Mouse (Mus musculus) megakaryocyte progenitor cell, adult 5-6 weeks (primary cell): ENCODE results near the gene Acat2. TPM values are rescaled to one million over a fixed set of nuclear protein-coding genes. Genes with fewer than 3 reads are reported as not detected.
"Not testable (repeated sequence)": the region's sequence is repeated elsewhere in the genome, so short reads cannot be mapped to it uniquely, and the experiment has no call there.

ENCODE experiments used
- ATAC-seq: replicated peaks from 2 replicates; pipeline ENCODE4 v1.8.0; 2016; ENCODE audit warnings: mild to moderate bottlenecking, moderate TSS enrichment, inconsistent platforms; ENCODE audit not compliant: poor library complexity
- total RNA-seq, 2 experiments: library from RNA; stranded (forward) in 1 of 2; stranded (reverse) in 1 of 2; fragments of 157-497, 149-512 nt in 1 of 2; fragments of 200-1000 nt in 1 of 2; gene quantifications; 2 replicates each; pipeline versions ENCODE4 v1.2.3 to v1.2.4; 2015 to 2017

Acat2 gene
- 16.4 and 18.1 TPM in 2 replicates for total RNA-seq (2015)
- total RNA-seq (2017): 14.7 and 16.7 TPM in 2 replicates

- ATAC-seq: peak; percentile 94
Observed at GRCm38 (mm10) chr17:12960331-12960873, at the start of gene Acat2. Gene Acat2, minus strand, starts transcription at chr17:12960747.

GRCm38 (mm10) chr17:13009887-13010286, 49.3 kb upstream of the Acat2 start:
- ATAC-seq: peak; percentile 73

GRCm38 (mm10) chr17:13008528-13008927, 48.0 kb upstream of the Acat2 start:
- ATAC-seq: no peak

GRCm38 (mm10) chr17:13007730-13008425, 47.3 kb upstream of the Acat2 start:
- peak; percentile 91 for ATAC-seq

GRCm38 (mm10) chr17:13006984-13007383, 46.4 kb upstream of the Acat2 start:
- no peak for ATAC-seq

GRCm38 (mm10) chr17:13006546-13006945, 46.0 kb upstream of the Acat2 start, which contains the start of gene Sod2:
Gene Sod2, plus strand, starts transcription at chr17:13006846.
- not testable (repeated sequence) for ATAC-seq

- not testable (repeated sequence) for ATAC-seq
Observed at GRCm38 (mm10) chr17:13004436-13004835, 43.9 kb upstream of the Acat2 start.

- not testable (repeated sequence) for ATAC-seq
Observed at GRCm38 (mm10) chr17:13002243-13002642, 41.7 kb upstream of the Acat2 start.

- no peak for ATAC-seq
Observed at GRCm38 (mm10) chr17:12999069-12999468, 38.5 kb upstream of the Acat2 start.

- no peak for ATAC-seq
Observed at GRCm38 (mm10) chr17:12997890-12998289, 37.3 kb upstream of the Acat2 start.

GRCm38 (mm10) chr17:12996345-12996744, 35.8 kb upstream of the Acat2 start:
- ATAC-seq: peak; percentile 27

- ATAC-seq: no peak
Observed at GRCm38 (mm10) chr17:12994069-12994468, 33.5 kb upstream of the Acat2 start, which contains the start of gene Wtap. Gene Wtap, minus strand, starts transcription at chr17:12994169.

GRCm38 (mm10) chr17:12992470-12992991, 32.0 kb upstream of the Acat2 start:
- peak; percentile 77 for ATAC-seq

- ATAC-seq: peak; percentile 53
Observed at GRCm38 (mm10) chr17:12991635-12992358, 31.2 kb upstream of the Acat2 start.

- ATAC-seq: peak; percentile 43
Observed at GRCm38 (mm10) chr17:12991194-12991634, 30.7 kb upstream of the Acat2 start.

GRCm38 (mm10) chr17:12990567-12991145, 30.1 kb upstream of the Acat2 start:
- ATAC-seq: no peak

- ATAC-seq: not testable (repeated sequence)
Observed at GRCm38 (mm10) chr17:12988096-12988495, 27.5 kb upstream of the Acat2 start.

GRCm38 (mm10) chr17:12983988-12984387, 23.4 kb upstream of the Acat2 start:
- 0 out of 2 replicates have a peak, but pooled peaks have one; percentile 26 for ATAC-seq

- no peak for ATAC-seq
Observed at GRCm38 (mm10) chr17:12978546-12978945, 18.0 kb upstream of the Acat2 start.

- ATAC-seq: no peak
Observed at GRCm38 (mm10) chr17:12973851-12974250, 13.3 kb upstream of the Acat2 start.

- no peak for ATAC-seq
Observed at GRCm38 (mm10) chr17:12967173-12967572, 6.6 kb upstream of the Acat2 start.
